Mouse (Mus musculus): ENCODE measurements around the gene 1700080O16Rik.

The 1700080O16Rik gene

GRCm38 (mm10) chrX:51972672-51973071, at the start of gene 1700080O16Rik:
Gene 1700080O16Rik, minus strand, starts transcription at chrX:51972772.
- no peak for DNase-seq (ENCODE audit: low spot score in 2 of 2)

- DNase-seq (ENCODE audit: low spot score in 2 of 2) = no peak
Observed at GRCm38 (mm10) chrX:52017660-52018059, 45.1 kb upstream of the 1700080O16Rik start.

GRCm38 (mm10) chrX:52000072-52000471, 27.5 kb upstream of the 1700080O16Rik start:
- DNase-seq (ENCODE audit: low spot score in 2 of 2) = no peak

- DNase-seq (ENCODE audit: low spot score in 2 of 2) = no peak
Observed at GRCm38 (mm10) chrX:51999426-51999825, 26.9 kb upstream of the 1700080O16Rik start.

- DNase-seq (ENCODE audit: low spot score in 2 of 2) = no peak
Observed at GRCm38 (mm10) chrX:51976361-51976760, 3.8 kb upstream of the 1700080O16Rik start.

- no peak for DNase-seq (ENCODE audit: low spot score in 2 of 2)
Observed at GRCm38 (mm10) chrX:51974618-51975017, 2.0 kb upstream of the 1700080O16Rik start.

GRCm38 (mm10) chrX:51948071-51948470, 24.5 kb downstream of the 1700080O16Rik start:
- DNase-seq (ENCODE audit: low spot score in 2 of 2) = no peak

GRCm38 (mm10) chrX:51938076-51938475, 34.5 kb downstream of the 1700080O16Rik start:
- no peak for DNase-seq (ENCODE audit: low spot score in 2 of 2)

- no peak for DNase-seq (ENCODE audit: low spot score in 2 of 2)
Observed at GRCm38 (mm10) chrX:51919091-51919490, 53.5 kb downstream of the 1700080O16Rik start.

Measured in spleen, postnatal 10 days (tissue).